Mouse (Mus musculus): ENCODE measurements around the gene Irf8. TPM values are rescaled to one million over a fixed set of nuclear protein-coding genes. Genes with fewer than 3 reads are reported as not detected.
A peak's percentile ranks its signal among the peaks of the same experiment; 100 is the strongest.

Gene Irf8
- polyA plus RNA-seq (2012; rRNA removed), result 105 and 109 TPM in 2 replicates

DNA sequence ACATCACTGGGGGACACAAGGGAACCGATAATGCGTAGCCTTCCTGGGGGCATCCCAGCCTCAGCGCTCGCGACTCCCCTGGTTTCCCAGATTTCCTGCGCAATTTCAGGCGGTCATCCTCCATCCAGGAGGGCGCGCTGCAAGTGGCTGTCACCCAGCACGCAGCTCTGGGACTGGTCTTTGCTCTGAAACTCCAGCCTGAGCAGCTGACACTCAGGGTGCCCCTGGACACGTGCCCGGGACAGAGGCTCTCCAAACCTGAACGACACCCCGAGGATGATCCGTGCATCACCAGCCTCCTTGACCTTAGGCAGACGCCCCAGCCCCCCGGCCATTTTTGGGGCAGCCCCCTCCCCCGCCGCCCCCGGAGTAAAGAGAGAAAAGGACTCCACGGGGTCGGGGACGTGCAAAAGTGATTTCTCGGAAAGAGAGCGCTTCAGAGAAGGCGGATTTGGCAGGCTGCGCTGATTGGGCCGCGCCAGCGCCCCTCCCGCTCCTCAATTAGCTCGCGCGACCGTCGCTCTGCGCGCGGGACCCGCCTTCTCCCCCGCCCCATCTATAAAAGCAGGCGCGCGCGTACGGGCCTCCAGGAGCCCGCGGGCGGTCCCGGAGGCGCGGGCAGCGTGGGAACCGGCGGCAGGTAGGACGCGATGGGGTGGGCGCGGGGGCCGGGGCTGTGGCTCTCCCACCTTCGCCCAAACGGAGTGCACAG, at the start of gene Irf8:
Gene Irf8 (plus strand): TSS at position 589 of the 712 bp plus-strand sequence.
- peak; percentile 77 for TF ChIP-seq POLR2A (IDR thresholded peaks at IDR 0.05; ENCODE audit: control insufficient read depth, extremely low read depth, insufficient read depth, low read length, poor library complexity)
- 0 out of 2 replicates have a peak, but pooled peaks have one; percentile 36 for TF ChIP-seq CTCF (IDR thresholded peaks at IDR 0.05; ENCODE audit: borderline replicate concordance, control insufficient read depth, extremely low read depth, insufficient read depth, low read length, poor library complexity)
- Histone ChIP-seq H3K36me3 (ENCODE audit: control insufficient read depth, insufficient read depth, low read length) (no peaks in the 10 kb centered on the region), H3K27me3 (ENCODE audit: control insufficient read depth, insufficient read depth, low read length) (no peaks in the 10 kb centered on the region), H3K27ac (ENCODE audit: control insufficient read depth, insufficient read depth, low read length) (peak within 1 kb of the TSS; percentile 10; the same call in 1 of the 2 replicates), H3K4me3 (ENCODE audit: control insufficient read depth, insufficient read depth, low read length) (peak within 1 kb of the TSS; percentile 24), H3K4me1 (replicated peaks; ENCODE audit: control insufficient read depth, insufficient read depth, low read length) (peaks cover 14% of the 10 kb centered on the region)
- DNase-seq, result peak; percentile 91
- WGBS, result 2% methylated on average over 62 of the region's 62 CpGs

DNA sequence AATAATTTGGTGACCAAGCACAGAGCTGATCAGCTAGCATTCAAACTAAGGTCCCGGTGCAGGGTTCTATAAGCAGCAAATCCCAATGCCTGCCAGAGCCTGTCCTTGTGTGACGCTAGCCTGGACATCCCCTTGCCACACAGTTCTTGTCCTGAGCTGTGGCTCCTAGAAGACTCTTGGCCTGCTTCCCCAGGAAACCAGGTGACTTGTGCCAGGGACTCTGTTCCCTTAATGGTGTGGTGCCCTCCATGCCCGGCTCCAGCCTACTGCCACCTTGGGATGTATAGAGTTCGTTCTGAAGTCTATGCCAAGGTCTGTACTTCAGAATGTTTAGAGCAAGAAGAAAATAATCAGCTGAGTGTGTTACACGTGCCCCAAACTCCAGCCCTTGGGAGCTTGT, 49.6 kb upstream of the Irf8 start:
- TF ChIP-seq CTCF (IDR thresholded peaks at IDR 0.05; ENCODE audit: borderline replicate concordance, control insufficient read depth, extremely low read depth, insufficient read depth, low read length, poor library complexity) (no peak), POLR2A (IDR thresholded peaks at IDR 0.05; ENCODE audit: control insufficient read depth, extremely low read depth, insufficient read depth, low read length, poor library complexity) (no peak)
- WGBS, result 68% methylated on average over 5 of the region's 5 CpGs
- Histone ChIP-seq H3K27ac (ENCODE audit: control insufficient read depth, insufficient read depth, low read length) (no peak overlapping the region), H3K4me1 (replicated peaks; ENCODE audit: control insufficient read depth, insufficient read depth, low read length) (peaks cover 7% of the 10 kb centered on the region; the same call in 1 of the 2 replicates), H3K36me3 (ENCODE audit: control insufficient read depth, insufficient read depth, low read length) (no peaks in the 10 kb centered on the region), H3K4me3 (ENCODE audit: control insufficient read depth, insufficient read depth, low read length) (no peak overlapping the region), H3K27me3 (ENCODE audit: control insufficient read depth, insufficient read depth, low read length) (no peaks in the 10 kb centered on the region)
- DNase-seq, result no peak

- TF ChIP-seq POLR2A (IDR thresholded peaks at IDR 0.05; ENCODE audit: control insufficient read depth, extremely low read depth, insufficient read depth, low read length, poor library complexity), result no peak
- TF ChIP-seq CTCF (IDR thresholded peaks at IDR 0.05; ENCODE audit: borderline replicate concordance, control insufficient read depth, extremely low read depth, insufficient read depth, low read length, poor library complexity), result no peak
- DNase-seq, result no peak
- WGBS, result 90% methylated on average over 8 of the region's 8 CpGs
- Histone ChIP-seq H3K4me1 (replicated peaks; ENCODE audit: control insufficient read depth, insufficient read depth, low read length) (peaks cover 8% of the 10 kb centered on the region; the same call in 1 of the 2 replicates), H3K4me3 (ENCODE audit: control insufficient read depth, insufficient read depth, low read length) (no peak overlapping the region), H3K36me3 (ENCODE audit: control insufficient read depth, insufficient read depth, low read length) (no peaks in the 10 kb centered on the region), H3K27me3 (ENCODE audit: control insufficient read depth, insufficient read depth, low read length) (no peaks in the 10 kb centered on the region), H3K27ac (ENCODE audit: control insufficient read depth, insufficient read depth, low read length) (no peak overlapping the region)
Observed at GRCm38 (mm10) chr8:120687786-120688185, 48.4 kb upstream of the Irf8 start.

DNA sequence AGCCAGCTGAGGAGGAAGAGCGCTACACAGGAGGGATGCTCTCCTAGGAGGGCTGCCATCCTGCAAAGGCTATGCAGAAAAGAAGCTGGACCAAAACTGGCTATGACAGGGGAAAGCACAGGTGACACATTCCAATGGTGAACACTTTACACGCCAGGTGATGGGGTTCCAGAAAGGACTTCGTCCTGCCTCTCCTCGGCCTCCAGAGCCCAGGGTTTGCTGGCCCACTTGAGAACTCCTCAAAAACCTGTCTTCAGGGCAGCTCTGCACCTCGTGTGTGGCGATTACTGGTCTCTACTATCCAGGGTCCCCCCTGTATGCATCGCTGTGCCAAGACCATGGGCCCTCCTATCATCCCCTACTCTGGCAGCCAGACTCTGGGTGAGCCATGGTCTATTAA, 47.6 kb upstream of the Irf8 start:
- Histone ChIP-seq H3K36me3 (ENCODE audit: control insufficient read depth, insufficient read depth, low read length) (no peaks in the 10 kb centered on the region), H3K27me3 (ENCODE audit: control insufficient read depth, insufficient read depth, low read length) (no peaks in the 10 kb centered on the region), H3K4me1 (replicated peaks; ENCODE audit: control insufficient read depth, insufficient read depth, low read length) (peaks cover 10% of the 10 kb centered on the region; the same call in 1 of the 2 replicates), H3K27ac (ENCODE audit: control insufficient read depth, insufficient read depth, low read length) (no peak overlapping the region), H3K4me3 (ENCODE audit: control insufficient read depth, insufficient read depth, low read length) (no peak overlapping the region)
- WGBS, result 93% methylated on average over 7 of the region's 7 CpGs
- TF ChIP-seq CTCF (IDR thresholded peaks at IDR 0.05; ENCODE audit: borderline replicate concordance, control insufficient read depth, extremely low read depth, insufficient read depth, low read length, poor library complexity) (no peak), POLR2A (IDR thresholded peaks at IDR 0.05; ENCODE audit: control insufficient read depth, extremely low read depth, insufficient read depth, low read length, poor library complexity) (no peak)
- DNase-seq, result no peak

DNA sequence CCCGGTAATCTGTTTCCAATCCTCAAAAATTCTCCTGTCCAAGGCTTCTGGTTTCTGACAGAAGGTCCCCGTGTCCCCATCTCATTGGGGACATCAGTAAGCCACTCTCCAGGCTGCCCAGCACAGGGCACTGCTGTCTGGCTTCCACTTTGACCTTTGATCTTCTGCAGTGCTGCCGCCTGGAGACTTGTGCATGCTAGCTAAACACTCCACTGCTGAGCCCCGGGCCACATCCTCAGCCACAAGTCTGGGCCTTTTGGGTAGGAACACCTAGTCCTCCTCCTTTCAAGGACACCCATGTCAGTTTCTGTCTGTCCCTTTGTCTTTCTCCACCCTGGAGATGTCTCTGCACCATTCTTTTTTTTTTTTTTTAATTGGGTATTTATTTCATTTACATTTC, 43.2 kb upstream of the Irf8 start:
- Histone ChIP-seq H3K27ac (ENCODE audit: control insufficient read depth, insufficient read depth, low read length) (no peak overlapping the region), H3K4me3 (ENCODE audit: control insufficient read depth, insufficient read depth, low read length) (no peak overlapping the region), H3K27me3 (ENCODE audit: control insufficient read depth, insufficient read depth, low read length) (no peaks in the 10 kb centered on the region), H3K36me3 (ENCODE audit: control insufficient read depth, insufficient read depth, low read length) (no peaks in the 10 kb centered on the region), H3K4me1 (replicated peaks; ENCODE audit: control insufficient read depth, insufficient read depth, low read length) (peaks cover 23% of the 10 kb centered on the region)
- DNase-seq, result no peak
- TF ChIP-seq CTCF (IDR thresholded peaks at IDR 0.05; ENCODE audit: borderline replicate concordance, control insufficient read depth, extremely low read depth, insufficient read depth, low read length, poor library complexity), result no peak
- no peak for TF ChIP-seq POLR2A (IDR thresholded peaks at IDR 0.05; ENCODE audit: control insufficient read depth, extremely low read depth, insufficient read depth, low read length, poor library complexity)
- 82% methylated on average over 4 of the region's 4 CpGs for WGBS

DNA sequence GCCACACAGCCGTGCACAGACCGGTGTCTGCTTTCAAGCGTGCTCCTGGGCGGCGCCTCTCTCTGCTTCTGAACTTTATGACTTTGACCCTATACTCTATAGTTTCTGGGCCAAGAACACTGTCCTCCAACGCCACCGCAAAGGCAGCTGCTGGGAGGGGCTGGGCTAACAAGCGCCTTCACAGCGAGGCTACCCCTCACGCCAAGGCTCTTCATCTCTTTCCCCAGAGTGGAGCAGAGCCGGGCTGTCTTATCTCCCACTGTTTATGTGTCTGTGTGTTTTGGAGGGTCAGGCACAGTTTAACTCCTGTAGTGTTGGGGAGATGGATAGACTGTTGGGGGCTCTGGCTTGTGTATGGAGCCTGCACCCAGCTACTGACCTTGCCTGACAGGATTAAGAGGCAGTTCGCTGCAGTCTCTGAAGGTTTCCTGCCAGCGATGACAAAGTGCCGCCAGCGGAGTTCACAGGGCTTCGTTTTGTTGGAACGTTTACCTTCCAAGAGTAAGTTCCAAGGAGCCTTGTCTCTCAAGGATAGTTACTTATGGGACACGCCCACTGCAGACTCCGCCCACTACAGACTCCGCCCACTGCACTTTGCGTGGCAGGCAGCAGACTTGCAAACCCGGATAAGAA, 42.2 kb upstream of the Irf8 start:
- Histone ChIP-seq H3K4me3 (ENCODE audit: control insufficient read depth, insufficient read depth, low read length) (no peak overlapping the region), H3K27me3 (ENCODE audit: control insufficient read depth, insufficient read depth, low read length) (no peaks in the 10 kb centered on the region), H3K4me1 (replicated peaks; ENCODE audit: control insufficient read depth, insufficient read depth, low read length) (peaks cover 26% of the 10 kb centered on the region), H3K27ac (ENCODE audit: control insufficient read depth, insufficient read depth, low read length) (no peak overlapping the region), H3K36me3 (ENCODE audit: control insufficient read depth, insufficient read depth, low read length) (no peaks in the 10 kb centered on the region)
- WGBS, result 71% methylated on average over 22 of the region's 22 CpGs
- no peak for DNase-seq
- TF ChIP-seq POLR2A (IDR thresholded peaks at IDR 0.05; ENCODE audit: control insufficient read depth, extremely low read depth, insufficient read depth, low read length, poor library complexity), result no peak
- TF ChIP-seq CTCF (IDR thresholded peaks at IDR 0.05; ENCODE audit: borderline replicate concordance, control insufficient read depth, extremely low read depth, insufficient read depth, low read length, poor library complexity), result no peak
